Mouse (Mus musculus): ENCODE data around the gene Trim41. TPM values are rescaled to one million over a fixed set of nuclear protein-coding genes. Genes with fewer than 3 reads are reported as not detected.

The Trim41 gene
- polyA plus RNA-seq, 1 experiment from 2014 or later, result 6.2 TPM

GRCm38 (mm10) chr11:48808304-48808646 is 8.9 kb downstream of the Trim41 start:
- H3K4me2 ChIP-seq (replicated peaks), result no peak overlapping the region
- H3K27me3 ChIP-seq, result no peaks in the 10 kb centered on the region
- H3K4me1 ChIP-seq, result no peaks in the 10 kb centered on the region
- peaks cover 97% of the 10 kb centered on the region for H3K36me3 ChIP-seq
- no peak for ATAC-seq (ENCODE audit: low FRiP score, low read depth)
- no peaks in the 10 kb centered on the region for H3K9me3 ChIP-seq
- H3K4me3 ChIP-seq, result no peak overlapping the region
- no peak overlapping the region for H3K9ac ChIP-seq (replicated peaks)
- no peak overlapping the region for H3K27ac ChIP-seq (replicated peaks)

GRCm38 (mm10) chr11:48807563-48808303 is 9.4 kb downstream of the Trim41 start:
- peak; percentile 38; the same call in 1 of the 2 replicates for ATAC-seq (ENCODE audit: low FRiP score, low read depth)

GRCm38 (mm10) chr11:48806856-48807562 is 10.1 kb downstream of the Trim41 start:
- WGBS, result 66% methylated on average over 21 of the region's 21 CpGs
- H3K9me3 ChIP-seq, result no peaks in the 10 kb centered on the region
- H3K27ac ChIP-seq (replicated peaks), result 0 out of 2 replicates have a peak overlapping the region, but pooled peaks have one; percentile 25
- peaks cover 6% of the 10 kb centered on the region for H3K4me1 ChIP-seq
- no peak overlapping the region for H3K4me2 ChIP-seq (replicated peaks)
- peaks cover 98% of the 10 kb centered on the region for H3K36me3 ChIP-seq
- H3K4me3 ChIP-seq, result no peak overlapping the region
- H3K9ac ChIP-seq (replicated peaks), result no peak overlapping the region
- peak; percentile 46; the same call in 1 of the 2 replicates for ATAC-seq (ENCODE audit: low FRiP score, low read depth)
- H3K27me3 ChIP-seq, result no peaks in the 10 kb centered on the region

More at GRCm38 (mm10) chr11:48807563-48808303, 9.4 kb downstream of the Trim41 start:
- Histone ChIP-seq H3K4me1 (no peaks in the 10 kb centered on the region; the same call in 1 of the 2 replicates), H3K36me3 (peaks cover 98% of the 10 kb centered on the region), H3K9ac (replicated peaks) (no peak overlapping the region), H3K27ac (replicated peaks) (0 out of 2 replicates have a peak overlapping the region, but pooled peaks have one; percentile 25), H3K4me3 (no peak overlapping the region), H3K27me3 (no peaks in the 10 kb centered on the region), H3K9me3 (no peaks in the 10 kb centered on the region), H3K4me2 (replicated peaks) (no peak overlapping the region)
- WGBS, result 73% methylated on average over 14 of the region's 14 CpGs

- Histone ChIP-seq H3K4me1 (peaks cover 16% of the 10 kb centered on the region), H3K4me2 (replicated peaks) (no peak overlapping the region), H3K27me3 (no peaks in the 10 kb centered on the region), H3K36me3 (peaks cover 83% of the 10 kb centered on the region), H3K9ac (replicated peaks) (no peak overlapping the region), H3K4me3 (no peak overlapping the region), H3K9me3 (no peaks in the 10 kb centered on the region), H3K27ac (replicated peaks) (no peak overlapping the region)
- no peak for ATAC-seq (ENCODE audit: low FRiP score, low read depth)
- 94% methylated on average over 2 of the region's 2 CpGs for WGBS
Measured at GRCm38 (mm10) chr11:48804922-48805321, 12.2 kb downstream of the Trim41 start.

GRCm38 (mm10) chr11:48803988-48804387 is 13.2 kb downstream of the Trim41 start:
- no peak for ATAC-seq (ENCODE audit: low FRiP score, low read depth)
- peaks cover 74% of the 10 kb centered on the region for H3K36me3 ChIP-seq
- H3K4me1 ChIP-seq, result peaks cover 18% of the 10 kb centered on the region
- 98% methylated on average over 2 of the region's 2 CpGs for WGBS
- no peak overlapping the region for H3K27ac ChIP-seq (replicated peaks)
- no peaks in the 10 kb centered on the region for H3K9me3 ChIP-seq
- no peak overlapping the region for H3K9ac ChIP-seq (replicated peaks)
- H3K4me2 ChIP-seq (replicated peaks), result no peak overlapping the region
- H3K4me3 ChIP-seq, result no peak overlapping the region
- H3K27me3 ChIP-seq, result no peaks in the 10 kb centered on the region

GRCm38 (mm10) chr11:48801831-48802772 is 15.1 kb downstream of the Trim41 start:
- WGBS, result 80% methylated on average over 17 of the region's 17 CpGs
- no peak for ATAC-seq (ENCODE audit: low FRiP score, low read depth)
- Histone ChIP-seq H3K4me3 (peak overlapping the region; percentile 81), H3K4me1 (peaks cover 28% of the 10 kb centered on the region), H3K27me3 (no peaks in the 10 kb centered on the region), H3K9ac (replicated peaks) (peak overlapping the region; percentile 90), H3K9me3 (no peaks in the 10 kb centered on the region), H3K27ac (replicated peaks) (no peak overlapping the region), H3K4me2 (replicated peaks) (peak overlapping the region; percentile 80), H3K36me3 (peaks cover 56% of the 10 kb centered on the region)

- H3K4me2 ChIP-seq (replicated peaks), result peak within 1 kb of the TSS; percentile 80
- ATAC-seq (ENCODE audit: low FRiP score, low read depth), result peak; percentile 91
- WGBS, result under 1% methylated on average over 47 of the region's 47 CpGs
- H3K9ac ChIP-seq (replicated peaks), result peak within 1 kb of the TSS; percentile 90
- peaks cover 28% of the 10 kb centered on the region for H3K4me1 ChIP-seq
- H3K27ac ChIP-seq (replicated peaks), result peak within 1 kb of the TSS; percentile 94
- H3K36me3 ChIP-seq, result peaks cover 36% of the 10 kb centered on the region
- peak within 1 kb of the TSS; percentile 81 for H3K4me3 ChIP-seq
- no peaks in the 10 kb centered on the region for H3K9me3 ChIP-seq
- no peaks in the 10 kb centered on the region for H3K27me3 ChIP-seq
Measured at GRCm38 (mm10) chr11:48799921-48800701, 17.0 kb downstream of the Trim41 start, which contains the start of gene Rack1. Gene Rack1 (plus strand): TSS chr11:48800332.

GRCm38 (mm10) chr11:48798984-48799920 is 17.9 kb downstream of the Trim41 start:
- peak; percentile 32; the same call in 1 of the 2 replicates for ATAC-seq (ENCODE audit: low FRiP score, low read depth)
- Histone ChIP-seq H3K27me3 (no peaks in the 10 kb centered on the region), H3K9ac (replicated peaks) (peak overlapping the region; percentile 90), H3K4me1 (peaks cover 28% of the 10 kb centered on the region), H3K9me3 (no peaks in the 10 kb centered on the region), H3K27ac (replicated peaks) (peak overlapping the region; percentile 94), H3K36me3 (peaks cover 28% of the 10 kb centered on the region), H3K4me3 (peak overlapping the region; percentile 81), H3K4me2 (replicated peaks) (peak overlapping the region; percentile 80)
- WGBS, result 9% methylated on average over 18 of the region's 18 CpGs

GRCm38 (mm10) chr11:48798308-48798707 is 18.8 kb downstream of the Trim41 start:
- Histone ChIP-seq H3K27me3 (no peaks in the 10 kb centered on the region), H3K4me3 (no peak overlapping the region), H3K9me3 (no peaks in the 10 kb centered on the region), H3K27ac (replicated peaks) (no peak overlapping the region), H3K4me2 (replicated peaks) (peak overlapping the region; percentile 80), H3K4me1 (peaks cover 28% of the 10 kb centered on the region), H3K9ac (replicated peaks) (peak overlapping the region; percentile 15; the same call in 1 of the 2 replicates), H3K36me3 (peaks cover 19% of the 10 kb centered on the region)
- no peak for ATAC-seq (ENCODE audit: low FRiP score, low read depth)
- WGBS, result 76% methylated on average over 7 of the region's 7 CpGs

- H3K9ac ChIP-seq (replicated peaks), result no peak overlapping the region
- no peak overlapping the region for H3K4me2 ChIP-seq (replicated peaks)
- H3K27ac ChIP-seq (replicated peaks), result no peak overlapping the region
- H3K36me3 ChIP-seq, result peaks cover 9% of the 10 kb centered on the region
- WGBS, result 88% methylated on average over 4 of the region's 5 CpGs
- peaks cover 25% of the 10 kb centered on the region for H3K4me1 ChIP-seq
- ATAC-seq (ENCODE audit: low FRiP score, low read depth), result no peak
- no peak overlapping the region for H3K4me3 ChIP-seq
- H3K27me3 ChIP-seq, result no peaks in the 10 kb centered on the region
- no peaks in the 10 kb centered on the region for H3K9me3 ChIP-seq
Measured at GRCm38 (mm10) chr11:48797287-48797686, 19.9 kb downstream of the Trim41 start.
